ENCODE assay signal across 8 mouse cellular contexts in genomic region chr9:45829107-45829506, GRCm38 (mm10). TPM values are rescaled to one million over a fixed set of nuclear protein-coding genes. Genes with fewer than 3 reads are reported as not detected.
A peak's percentile ranks its signal among the peaks of the same experiment; 100 is the strongest.
DNase-seq lines count a peak whose midpoint lies in the region; ATAC-seq lines count a peak whose summit lies in the region.

No protein-coding gene starts in this region.

- DNase-seq in A20 (ENCODE audit: low read depth, low spot score), result peak; percentile 92
- DNase-seq in adrenal gland, adult 8-10 months, result peak; percentile 52
- peak; percentile 90 for DNase-seq in embryo, embryonic 11 days
- peak; percentile 68 to 74 for DNase-seq in heart, adult 18-20 months
- peak; percentile 77 for DNase-seq in kidney, adult 18-20 months
- peak; percentile 82 for DNase-seq in liver
- DNase-seq in spleen, postnatal 36 days (ENCODE audit: low spot score in 2 of 2), result peak; percentile 76 to 80

- ATAC-seq in midbrain, embryonic 16.5 days, result peak; percentile 68

- peak overlapping the region; percentile 97 for H3K4me3 ChIP-seq in midbrain, embryonic 16.5 days (ENCODE audit: low read depth, low read length)

- H3K27ac ChIP-seq in midbrain, embryonic 16.5 days (ENCODE audit: low read length), result no peak overlapping the region; the same call in 1 of the 2 replicates

- no peaks in the 10 kb centered on the region for H3K36me3 ChIP-seq in midbrain, embryonic 16.5 days (ENCODE audit: control insufficient read depth, insufficient read depth, low read length)

- H3K9me3 ChIP-seq in midbrain, embryonic 16.5 days (replicated peaks; ENCODE audit: control insufficient read depth, low read length, poor library complexity, severe bottlenecking), result no peaks in the 10 kb centered on the region

- peaks cover 6% of the 10 kb centered on the region; the same call in 1 of the 2 replicates for H3K4me1 ChIP-seq in midbrain, embryonic 16.5 days (ENCODE audit: control insufficient read depth, insufficient read depth, low read length)

- H3K4me2 ChIP-seq in midbrain, embryonic 16.5 days (ENCODE audit: low read length), result peak overlapping the region; percentile 86

- 26% methylated on average over 10 of the region's 10 CpGs for WGBS in midbrain, embryonic 16.5 days

- no peaks in the 10 kb centered on the region for H3K27me3 ChIP-seq in midbrain, embryonic 16.5 days (ENCODE audit: control insufficient read depth, insufficient read depth, low read depth, low read length)

- H3K9ac ChIP-seq in midbrain, embryonic 16.5 days (ENCODE audit: low read depth, low read length), result no peak overlapping the region

RNA-seq across cellular contexts. Expression of gene Cep164, which starts 0.6 kb away (rescaled TPM):
- 10 to 100 TPM; 17.6 to 30.5 (median 23.3) TPM for total RNA-seq in adrenal gland, adult 8-10 months (2022)
- 1 to 10 TPM; 5.7 to 6.5 TPM for total RNA-seq in heart, adult 18-20 months (2021)
- 10.7 and 12.7 TPM in 2 replicates for polyA plus RNA-seq in midbrain, embryonic 16.5 days (2015; fragmentation: Nextera tagmentation; extraction: Ambion mirVana)

RNA-seq across cellular contexts. Expression of gene Bace1, which starts 9.3 kb away (rescaled TPM):
- 10 to 100 TPM; 28.6 to 36.2 (median 32.4) TPM for total RNA-seq in adrenal gland, adult 8-10 months (2022)
- total RNA-seq in heart, adult 18-20 months (2021), result 10 to 100 TPM; 23.4 to 25.0 TPM
- polyA plus RNA-seq in midbrain, embryonic 16.5 days (2015; fragmentation: Nextera tagmentation; extraction: Ambion mirVana), result 48.1 and 51.3 TPM in 2 replicates
